Mouse (Mus musculus): ENCODE measurements at regions not wholly inside any gene's neighbourhood (a gene's known extent, or its start where the extent isn't known, plus 50 kb on each side); places are given as distances from the start of the nearest gene placed in this dataset.
"Not testable (repeated sequence)": the region's sequence is repeated elsewhere in the genome, so short reads cannot be mapped to it uniquely, and the experiment has no call there.

GRCm38 (mm10) chr14:37571971-37572370 lies 436.9 kb upstream of the Ghitm start:
- no peak for DNase-seq (ENCODE audit: low spot score)

GRCm38 (mm10) chr14:37558258-37558657 lies 423.2 kb upstream of the Ghitm start:
- no peak for DNase-seq (ENCODE audit: low spot score)

GRCm38 (mm10) chr14:37523616-37524015 lies 388.5 kb upstream of the Ghitm start:
- DNase-seq (ENCODE audit: low spot score): no peak

GRCm38 (mm10) chr14:37520631-37521030 lies 385.6 kb upstream of the Ghitm start:
- not testable (repeated sequence) for DNase-seq (ENCODE audit: low spot score)

- no peak for DNase-seq (ENCODE audit: low spot score)
Observed at GRCm38 (mm10) chr14:37505314-37505713, 370.2 kb upstream of the Ghitm start.

- DNase-seq (ENCODE audit: low spot score): no peak
Observed at GRCm38 (mm10) chr14:37490711-37491110, 355.6 kb upstream of the Ghitm start.

- DNase-seq (ENCODE audit: low spot score): no peak
Observed at GRCm38 (mm10) chr14:37485292-37485691, 350.2 kb upstream of the Ghitm start.

- DNase-seq (ENCODE audit: low spot score): no peak
Observed at GRCm38 (mm10) chr14:37477599-37477998, 342.5 kb upstream of the Ghitm start.

GRCm38 (mm10) chr14:37468711-37469110 lies 333.6 kb upstream of the Ghitm start:
- no peak for DNase-seq (ENCODE audit: low spot score)

GRCm38 (mm10) chr14:37440874-37441273 lies 305.8 kb upstream of the Ghitm start:
- DNase-seq (ENCODE audit: low spot score): no peak

GRCm38 (mm10) chr14:37430656-37431055 lies 295.6 kb upstream of the Ghitm start:
- no peak for DNase-seq (ENCODE audit: low spot score)

- no peak for DNase-seq (ENCODE audit: low spot score)
Observed at GRCm38 (mm10) chr14:37425506-37425905, 290.4 kb upstream of the Ghitm start.

GRCm38 (mm10) chr14:37421566-37421965 lies 286.5 kb upstream of the Ghitm start:
- no peak for DNase-seq (ENCODE audit: low spot score)

- not testable (repeated sequence) for DNase-seq (ENCODE audit: low spot score)
Observed at GRCm38 (mm10) chr14:37412583-37412982, 277.5 kb upstream of the Ghitm start.

- DNase-seq (ENCODE audit: low spot score): no peak
Observed at GRCm38 (mm10) chr14:37371972-37372371, 236.9 kb upstream of the Ghitm start.

- DNase-seq (ENCODE audit: low spot score): no peak
Observed at GRCm38 (mm10) chr14:37361896-37362295, 226.8 kb upstream of the Ghitm start.

- peak; percentile 10 for DNase-seq (ENCODE audit: low spot score)
Observed at GRCm38 (mm10) chr14:37355968-37356704, 221.1 kb upstream of the Ghitm start.

GRCm38 (mm10) chr14:37323392-37323791 lies 188.3 kb upstream of the Ghitm start:
- DNase-seq (ENCODE audit: low spot score): no peak

GRCm38 (mm10) chr14:37315239-37315895 lies 180.3 kb upstream of the Ghitm start:
- DNase-seq (ENCODE audit: low spot score): no peak

GRCm38 (mm10) chr14:37313906-37314305 lies 178.8 kb upstream of the Ghitm start:
- DNase-seq (ENCODE audit: low spot score): no peak

- DNase-seq (ENCODE audit: low spot score): no peak
Observed at GRCm38 (mm10) chr14:37312887-37313286, 177.8 kb upstream of the Ghitm start.

- DNase-seq (ENCODE audit: low spot score): no peak
Observed at GRCm38 (mm10) chr14:37306622-37307274, 171.7 kb upstream of the Ghitm start.

Data from thymus, postnatal 0 days (tissue).